Mouse (Mus musculus) testis, adult 2 months (tissue): ENCODE results near the gene Pak4. TPM values are rescaled to one million over a fixed set of nuclear protein-coding genes. Genes with fewer than 3 reads are reported as not detected.

Source experiments
- H3K27ac ChIP-seq: fragments of 200-500 bp; 2 replicates; pipeline ENCODE4 v1.5.1; 2012; ENCODE audit warnings: low read depth, low read length; ENCODE audit not compliant: control insufficient read depth, insufficient read depth
- H3K27me3 ChIP-seq: fragments of 200-500 bp; 2 replicates; pipeline ENCODE4 v1.6.1; 2012; ENCODE audit warnings: mild to moderate bottlenecking, low read length, moderate library complexity; ENCODE audit not compliant: control insufficient read depth, insufficient read depth
- H3K36me3 ChIP-seq: fragments of 200-500 bp; 2 replicates; pipeline ENCODE4 v1.6.1; 2012; ENCODE audit warnings: mild to moderate bottlenecking, low read length; ENCODE audit not compliant: control insufficient read depth, insufficient read depth
- H3K4me1 ChIP-seq: fragments of 200-500 bp; 2 replicates; pipeline ENCODE4 v1.6.1; 2012; ENCODE audit warnings: low read length; ENCODE audit not compliant: control insufficient read depth, insufficient read depth
- H3K4me3 ChIP-seq: fragments of 200-500 bp; 2 replicates; pipeline ENCODE4 v1.5.1; 2012; ENCODE audit warnings: low read depth, mild to moderate bottlenecking, low read length, moderate library complexity, mixed read lengths; ENCODE audit not compliant: control insufficient read depth
- CTCF ChIP-seq: fragments of 200-500 bp; IDR thresholded peaks from 2 replicates; pipeline ENCODE4 v1.5.1; 2012; ENCODE audit warnings: low read depth, mild to moderate bottlenecking, inconsistent platforms, low read length, moderate library complexity; ENCODE audit not compliant: control insufficient read depth, insufficient read depth, insufficient replicate concordance
- POLR2A ChIP-seq: fragments of 200-500 bp; IDR thresholded peaks from 2 replicates; pipeline ENCODE4 v1.6.1; 2012; ENCODE audit warnings: low read depth, mild to moderate bottlenecking, inconsistent platforms, low read length, moderate library complexity; ENCODE audit not compliant: control insufficient read depth
- polyA plus RNA-seq: library from polyadenylated mRNA; depleted of rRNA; stranded (reverse); fragments of >200 nt; gene quantifications from 2 replicates; pipeline ENCODE4 v1.2.3, GENCODE M21; 2012

Gene Pak4
- polyA plus RNA-seq, 1 experiment = 21.5 TPM

DNA sequence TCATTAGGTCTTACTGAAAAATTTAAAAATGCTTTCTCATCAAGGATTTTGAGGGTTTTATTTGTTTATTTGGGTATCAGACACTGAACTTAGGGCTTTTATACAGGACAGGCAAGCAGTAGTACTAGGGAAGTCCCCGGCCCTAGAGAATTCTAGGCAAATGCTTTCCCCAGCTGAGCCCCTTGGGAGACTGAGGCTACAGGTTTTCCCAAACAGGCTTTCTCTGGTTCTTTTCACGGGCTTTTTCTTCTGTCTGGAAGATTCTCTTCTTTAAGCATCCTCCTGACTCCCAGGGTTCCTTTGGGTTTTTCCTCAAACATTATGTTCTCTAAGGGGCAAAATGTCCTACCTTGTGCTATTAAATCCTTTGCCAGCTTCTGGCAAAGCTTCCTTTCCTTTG, 966 bp upstream of the Pak4 start:
- Histone ChIP-seq H3K27ac (no peak overlapping the region), H3K27me3 (no peaks in the 10 kb centered on the region), H3K4me3 (no peak overlapping the region), H3K4me1 (peaks cover 30% of the 10 kb centered on the region), H3K36me3 (no peaks in the 10 kb centered on the region)
- TF ChIP-seq CTCF = no peak
- no peak for TF ChIP-seq POLR2A

DNA sequence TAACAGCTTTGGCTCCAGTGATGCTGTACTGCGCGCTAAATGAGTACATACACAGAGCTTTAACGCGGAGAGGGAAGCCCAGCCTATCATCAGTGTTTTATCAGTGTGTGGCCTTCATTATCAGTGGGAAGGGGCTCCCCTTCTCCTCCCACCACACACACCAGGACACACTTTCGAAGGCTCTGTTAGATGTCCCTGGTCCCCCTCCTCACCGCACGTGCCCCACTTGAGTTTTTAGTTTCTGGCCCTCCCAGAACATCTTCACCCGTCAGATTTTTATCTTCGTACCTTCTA, 761 bp downstream of the Pak4 start:
- Histone ChIP-seq H3K27ac (peak overlapping the region; percentile 89), H3K36me3 (no peaks in the 10 kb centered on the region), H3K4me1 (peaks cover 25% of the 10 kb centered on the region), H3K27me3 (no peaks in the 10 kb centered on the region), H3K4me3 (peak overlapping the region; percentile 91)
- TF ChIP-seq CTCF (no peak), POLR2A (no peak)

DNA sequence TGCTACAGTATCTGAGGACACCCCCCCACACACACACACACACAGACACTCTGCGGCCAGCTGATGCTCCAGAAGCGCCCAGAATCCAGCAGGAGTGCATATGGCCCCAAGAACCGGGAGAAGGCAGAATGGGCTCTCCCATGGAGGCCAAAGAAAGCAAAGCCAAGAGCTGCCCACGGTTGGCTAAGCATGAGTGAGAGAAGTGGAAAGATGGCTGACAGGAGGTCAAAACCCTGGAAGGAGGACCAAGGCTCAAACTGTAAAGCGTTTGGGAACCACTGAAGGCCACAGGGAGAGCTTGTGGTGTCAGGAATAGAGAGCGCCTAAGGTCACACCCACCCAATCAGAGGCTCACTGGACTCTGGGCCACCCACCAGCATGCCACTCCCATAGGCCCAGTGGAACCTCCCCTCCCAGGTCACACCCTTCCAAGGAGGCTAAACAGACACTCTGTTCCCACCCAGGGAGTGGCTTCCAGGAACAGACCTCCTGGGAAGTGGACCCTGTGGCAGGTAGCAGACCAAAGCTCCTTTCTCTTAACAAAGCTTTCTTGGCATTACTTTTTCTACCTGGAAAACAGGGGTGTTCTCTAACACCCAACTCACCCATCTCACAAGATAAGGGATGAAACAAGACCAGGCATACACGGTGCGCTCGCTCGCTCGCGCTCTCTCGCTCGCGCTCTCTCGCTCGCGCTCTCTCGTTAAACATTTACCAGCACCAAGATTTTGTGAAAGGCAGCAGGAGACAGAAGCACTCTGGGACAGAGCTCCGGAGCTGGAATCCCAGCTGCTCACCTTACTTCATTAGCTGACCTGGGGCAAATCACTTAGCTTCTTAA, 1.3 kb downstream of the Pak4 start:
- Histone ChIP-seq H3K4me1 (peaks cover 25% of the 10 kb centered on the region), H3K27me3 (no peaks in the 10 kb centered on the region), H3K27ac (peak overlapping the region; percentile 89), H3K36me3 (no peaks in the 10 kb centered on the region), H3K4me3 (peak overlapping the region; percentile 91)
- TF ChIP-seq CTCF (no peak), POLR2A (0 out of 2 replicates have a peak, but pooled peaks have one; percentile 10)

DNA sequence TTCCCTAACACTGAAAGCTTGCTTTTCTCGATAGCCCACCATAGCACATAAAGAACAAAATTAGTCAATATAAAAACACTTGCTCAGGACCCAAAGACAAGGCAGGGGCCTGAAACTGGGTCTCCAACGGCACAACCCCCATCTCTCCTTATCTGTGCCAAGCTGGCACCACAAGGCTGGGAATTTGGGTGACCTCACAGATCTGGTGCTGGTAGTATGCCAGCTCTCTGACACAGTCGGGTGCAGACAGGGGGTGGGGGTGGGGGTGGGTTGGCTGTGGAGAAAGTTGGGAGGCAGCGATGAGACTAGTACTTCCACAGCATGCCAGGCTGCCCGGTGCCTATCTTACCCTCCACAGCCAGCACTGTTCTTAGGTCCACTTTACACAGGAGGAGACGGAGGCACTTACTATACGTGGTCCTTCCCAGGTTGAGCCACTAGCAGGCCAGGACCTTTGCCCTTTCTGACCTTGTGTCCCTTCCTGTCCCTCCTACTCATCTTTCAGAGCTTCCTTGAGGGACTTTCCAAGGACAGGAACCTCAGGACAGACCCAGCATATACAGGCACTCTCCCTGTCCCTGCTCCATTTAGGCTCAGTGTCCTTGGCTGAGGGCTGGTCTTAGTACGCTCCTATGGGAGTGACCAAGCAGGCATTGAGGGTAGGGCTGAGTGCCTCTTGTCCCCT, 2.1 kb downstream of the Pak4 start:
- no peak for TF ChIP-seq CTCF
- no peak; the same call in 1 of the 2 replicates for TF ChIP-seq POLR2A
- peaks cover 25% of the 10 kb centered on the region for H3K4me1 ChIP-seq

DNA sequence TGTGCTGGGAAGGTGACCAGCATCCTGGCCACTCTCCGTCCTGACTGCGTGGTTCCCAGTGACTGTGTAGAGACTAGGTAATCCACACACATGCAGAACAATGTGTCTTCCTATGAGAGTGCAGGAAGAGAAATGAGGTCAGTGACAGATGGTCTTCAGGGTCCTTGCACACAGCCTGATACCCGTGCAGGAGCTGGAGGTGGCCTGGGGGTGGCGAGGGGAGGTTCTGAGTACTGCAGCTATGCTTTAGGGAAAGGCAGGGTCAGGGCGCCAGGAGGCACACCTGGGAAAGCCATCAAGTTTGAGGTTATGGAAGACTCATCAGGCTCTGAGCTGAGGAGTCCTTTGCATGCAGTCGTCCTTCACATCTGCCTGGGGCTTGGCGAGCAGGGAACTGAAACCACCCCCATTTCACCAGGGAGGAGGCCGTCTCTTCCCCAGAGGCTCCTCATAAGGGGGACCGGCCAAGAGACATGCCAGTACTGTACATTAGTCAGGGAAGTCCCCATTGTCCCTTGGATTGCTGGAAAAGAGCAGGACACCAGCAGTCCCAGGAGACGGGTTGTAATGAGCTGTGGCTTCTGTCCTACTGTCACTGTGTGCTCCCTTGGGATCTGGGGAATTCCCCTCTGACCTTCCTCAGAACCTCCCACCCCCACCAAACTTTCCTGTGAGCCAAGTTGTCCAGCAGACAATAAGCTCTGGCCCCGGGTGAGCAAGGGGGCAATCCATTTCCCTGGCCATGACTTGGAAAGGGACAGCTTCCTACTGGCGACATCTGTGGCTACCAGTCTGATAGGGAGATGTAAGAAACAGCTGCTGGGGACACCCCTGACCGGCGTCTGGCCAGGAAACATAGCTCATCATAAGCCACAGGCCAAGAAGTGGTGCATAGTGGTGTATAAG, 4.5 kb downstream of the Pak4 start:
- no peak overlapping the region for H3K27ac ChIP-seq

More for the DNA sequence above, 2.1 kb downstream of the Pak4 start:
- peak overlapping the region; percentile 91 for H3K4me3 ChIP-seq
- H3K27ac ChIP-seq = peak overlapping the region; percentile 89
- H3K27me3 ChIP-seq = no peaks in the 10 kb centered on the region
- H3K36me3 ChIP-seq = no peaks in the 10 kb centered on the region

DNA sequence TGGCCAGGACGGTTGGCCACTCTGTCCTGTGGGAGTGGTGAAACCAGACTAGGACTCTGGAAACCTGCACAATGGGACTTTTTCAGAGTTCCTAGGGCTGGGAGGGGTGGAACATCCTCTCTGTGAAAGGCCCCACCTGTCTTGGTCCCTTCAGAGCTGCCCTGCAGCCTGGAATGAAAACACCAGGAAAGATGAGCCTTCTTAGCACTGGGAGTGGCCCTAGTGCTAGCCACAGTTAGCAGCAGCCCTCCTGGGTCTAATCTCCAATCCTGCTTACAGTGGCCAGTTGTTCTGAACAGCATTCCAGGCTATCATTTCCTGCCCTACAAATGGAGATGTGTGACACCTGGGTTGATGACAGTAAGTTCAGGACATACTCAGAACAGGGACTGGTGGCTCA, 6.1 kb downstream of the Pak4 start:
- TF ChIP-seq CTCF = no peak
- no peak for TF ChIP-seq POLR2A
- Histone ChIP-seq H3K27me3 (no peaks in the 10 kb centered on the region), H3K4me1 (peaks cover 20% of the 10 kb centered on the region), H3K27ac (no peak overlapping the region), H3K36me3 (no peaks in the 10 kb centered on the region), H3K4me3 (no peak overlapping the region)

More for the DNA sequence above, 4.5 kb downstream of the Pak4 start:
- peaks cover 25% of the 10 kb centered on the region for H3K4me1 ChIP-seq
- H3K27me3 ChIP-seq = no peaks in the 10 kb centered on the region
- H3K4me3 ChIP-seq = no peak overlapping the region
- no peak for TF ChIP-seq POLR2A
- TF ChIP-seq CTCF = no peak
- H3K36me3 ChIP-seq = no peaks in the 10 kb centered on the region
